Mouse (Mus musculus) adrenal gland, adult 2 months (tissue): Measurements from ENCODE around the gene Banf1. TPM values are rescaled to one million over a fixed set of nuclear protein-coding genes. Genes with fewer than 3 reads are reported as not detected.
"Not testable (repeated sequence)": the region's sequence is repeated elsewhere in the genome, so short reads cannot be mapped to it uniquely, and the experiment has no call there.

Experiments
- DNase-seq: peaks from one replicate; pipeline ENCODE4 v3.0.0; 2021
- polyA plus RNA-seq: library from polyadenylated mRNA; depleted of rRNA; stranded (reverse); fragments of >200 nt; gene quantifications from 2 replicates; pipeline ENCODE4 v1.2.3, GENCODE M21; 2012
- total RNA-seq, 2 experiments: library from RNA; stranded (reverse); gene quantifications; 2 replicates each; pipeline ENCODE4 v1.2.3; 2021

The Banf1 gene
- total and polyA plus RNA-seq, 3 experiments: 110 to 155 (median 138) TPM

DNA sequence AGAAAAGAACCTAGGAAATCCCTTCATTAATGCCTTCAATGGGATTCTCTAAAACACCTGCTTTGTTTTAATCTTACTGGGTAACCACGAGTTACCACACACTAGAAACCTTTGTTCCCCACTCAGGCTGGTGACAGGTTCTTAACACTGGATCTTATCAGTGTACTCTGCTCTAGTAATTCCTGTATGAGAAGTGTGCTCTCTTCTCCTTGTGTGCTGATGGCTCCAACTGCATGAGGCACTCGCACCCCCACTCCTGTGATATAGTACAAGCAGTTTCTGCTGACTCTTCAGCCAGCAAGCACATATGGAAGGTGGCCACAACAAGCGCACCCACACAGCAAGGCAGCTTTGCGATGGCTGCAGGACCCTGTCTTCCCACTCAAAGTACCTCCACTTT is 7.2 kb upstream of the Banf1 start:
- no peak for DNase-seq

DNA sequence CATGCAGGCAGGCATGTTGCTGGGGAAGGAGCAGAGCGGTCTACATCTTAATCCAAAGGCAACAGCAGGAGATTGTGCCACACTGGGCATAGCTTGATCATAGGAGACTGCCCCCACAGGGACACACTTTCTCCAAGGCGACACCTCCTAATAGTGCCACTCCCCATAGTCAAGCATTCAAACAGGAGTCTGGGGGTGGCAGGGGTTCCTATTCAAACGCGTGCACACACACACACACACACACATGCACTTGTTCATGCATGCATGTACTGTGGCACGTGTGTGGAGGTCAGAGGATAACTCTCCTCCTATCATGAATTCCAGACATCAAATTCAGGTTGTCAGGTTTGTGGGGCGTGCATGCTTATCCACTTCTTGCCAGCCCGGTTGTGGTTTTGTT is 5.8 kb upstream of the Banf1 start:
- no peak for DNase-seq

DNA sequence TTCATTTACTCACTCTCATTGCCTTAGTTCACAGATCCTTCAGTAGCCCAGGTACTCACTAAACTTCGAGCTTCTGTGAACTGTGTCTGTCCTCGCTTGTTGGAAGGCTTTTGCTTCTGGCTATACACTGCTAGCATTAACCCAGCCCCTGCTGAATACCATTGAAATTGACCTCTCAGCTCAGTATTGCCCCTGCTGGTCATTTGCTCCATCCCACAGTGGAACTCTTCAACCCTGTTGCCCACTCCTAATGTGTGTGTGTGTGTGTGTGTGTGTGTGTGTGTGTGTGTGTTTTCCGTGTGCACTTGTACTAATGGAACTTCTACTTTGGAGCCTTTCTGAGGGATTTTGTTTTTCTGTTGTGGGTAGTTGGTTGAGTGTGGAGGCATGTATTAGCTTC is 4.0 kb upstream of the Banf1 start:
- DNase-seq: no peak

DNA sequence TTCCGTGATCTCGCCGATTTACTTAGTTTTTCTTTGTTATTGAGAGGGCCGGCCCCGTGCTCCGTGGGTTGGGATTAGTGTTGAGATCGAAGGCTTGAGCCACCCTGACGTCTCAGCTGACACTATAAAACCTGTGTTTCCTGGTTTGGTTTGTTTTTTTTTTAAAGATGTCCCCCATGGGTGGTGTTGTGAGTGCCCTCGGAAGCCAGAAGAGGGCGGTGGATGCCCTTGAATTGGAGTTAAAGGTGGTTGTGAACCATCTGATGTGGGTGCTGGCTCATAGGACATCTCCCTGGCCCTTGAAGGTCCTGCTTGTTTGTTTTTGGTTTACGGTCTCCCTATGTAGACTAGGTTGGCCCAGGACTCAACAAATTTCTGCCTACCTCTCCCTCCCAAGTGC is 487 bp upstream of the Banf1 start:
- DNase-seq: no peak

DNA sequence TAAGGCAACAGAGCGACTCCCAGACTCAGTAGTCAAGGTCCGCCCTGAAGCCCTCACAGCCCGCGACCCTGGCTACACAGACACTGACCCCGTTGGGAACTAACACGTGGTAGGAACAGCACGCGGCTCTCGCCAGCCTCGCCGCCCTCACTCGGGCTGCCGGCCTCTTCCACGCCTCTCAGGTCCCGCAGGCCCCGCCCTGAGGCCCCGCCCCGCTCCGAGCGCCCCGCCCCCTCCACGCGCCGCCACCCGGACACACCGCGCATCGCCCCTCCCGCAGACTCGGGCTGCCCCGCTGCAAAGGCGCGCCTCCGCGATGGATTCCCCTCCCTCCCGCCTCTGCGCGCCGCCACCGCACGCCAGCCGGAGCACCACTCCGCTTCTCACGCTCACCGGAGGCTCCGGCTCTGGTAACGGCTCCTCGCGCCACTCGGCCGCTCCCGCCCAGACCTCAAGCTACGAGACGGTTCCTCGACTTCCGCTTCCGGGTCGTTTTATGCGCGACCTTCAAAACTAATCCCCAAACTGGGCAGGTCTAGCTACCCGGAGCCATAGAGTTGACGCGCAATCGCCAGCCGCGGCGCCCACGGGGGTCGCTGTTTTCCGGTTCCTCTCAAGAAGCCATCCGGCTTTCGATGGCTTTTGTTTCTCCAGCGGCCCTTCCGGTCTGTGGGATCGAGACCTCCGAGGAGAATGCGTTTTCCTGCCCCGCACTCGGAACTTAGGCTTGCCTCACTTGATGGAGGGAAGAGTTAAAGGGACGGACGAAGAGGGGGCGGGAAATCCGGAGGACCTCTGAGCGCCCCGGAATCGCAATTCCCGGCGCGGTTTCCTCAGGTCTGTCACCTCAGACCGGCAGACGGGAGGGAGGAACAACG is 554 bp downstream of the Banf1 start, which contains the start of gene Eif1ad:
TSS of gene Eif1ad (plus strand) at position 567 of the 878 bp plus-strand sequence.
- peak; percentile 96 for DNase-seq

DNA sequence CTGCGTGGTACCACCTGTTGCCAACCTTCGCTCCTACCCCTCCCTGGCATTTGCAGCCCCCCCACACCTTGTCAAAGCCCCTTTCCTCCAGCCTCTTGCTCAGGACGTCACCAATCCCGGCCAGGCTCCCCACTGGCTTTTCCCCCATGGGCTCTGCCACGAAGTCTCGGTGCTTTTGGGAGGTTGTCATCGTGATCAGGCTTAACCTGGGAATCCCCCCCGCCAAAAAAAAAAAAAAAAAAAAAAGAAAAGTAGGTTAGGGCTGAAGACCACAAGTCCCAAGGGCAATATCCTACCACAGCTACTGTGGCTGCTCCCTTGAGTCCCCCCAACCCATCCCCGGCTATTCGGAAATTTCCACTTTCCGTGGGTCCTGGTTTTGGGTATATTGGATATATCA is 1.2 kb downstream of the Banf1 start:
- DNase-seq: no peak

DNA sequence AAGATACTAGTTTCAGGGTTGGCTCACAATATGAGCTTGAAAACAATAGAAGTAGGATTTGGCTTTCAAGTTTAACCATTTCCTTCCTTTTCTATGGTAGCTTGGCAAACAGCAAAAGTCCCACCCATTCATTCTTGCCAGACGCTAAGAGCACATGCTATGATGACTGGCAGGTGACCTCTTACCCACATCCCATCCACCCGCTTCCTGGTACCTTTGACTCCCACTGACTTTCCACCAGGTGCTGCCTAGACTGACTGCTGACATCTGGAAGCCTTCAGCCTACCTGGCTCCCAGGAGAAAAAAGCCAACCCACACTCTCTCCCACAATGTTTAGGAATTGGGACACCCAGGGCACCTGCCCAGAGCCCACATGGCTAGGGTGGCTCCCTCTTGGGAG is 2.8 kb downstream of the Banf1 start:
- peak; percentile 9 for DNase-seq

DNA sequence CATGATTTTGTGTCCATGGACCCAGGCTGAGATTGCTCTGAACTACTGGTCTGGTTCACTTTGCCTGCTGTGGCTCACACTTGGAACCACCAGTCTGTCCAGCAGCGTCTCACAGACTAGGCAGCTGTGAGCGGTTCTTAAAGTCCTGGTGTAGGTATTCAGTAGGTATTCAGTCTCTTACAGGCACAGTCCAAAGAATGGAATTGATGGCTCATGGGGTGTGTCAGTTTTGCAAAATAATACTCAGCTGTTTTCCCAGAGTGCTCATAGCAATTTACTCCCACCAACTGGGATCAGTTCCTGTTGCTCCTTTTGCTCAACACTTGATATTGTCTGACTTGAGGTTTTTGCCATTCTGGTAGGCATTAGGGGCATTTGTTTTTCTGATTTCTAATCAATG is 4.8 kb downstream of the Banf1 start:
- no peak for DNase-seq

DNA sequence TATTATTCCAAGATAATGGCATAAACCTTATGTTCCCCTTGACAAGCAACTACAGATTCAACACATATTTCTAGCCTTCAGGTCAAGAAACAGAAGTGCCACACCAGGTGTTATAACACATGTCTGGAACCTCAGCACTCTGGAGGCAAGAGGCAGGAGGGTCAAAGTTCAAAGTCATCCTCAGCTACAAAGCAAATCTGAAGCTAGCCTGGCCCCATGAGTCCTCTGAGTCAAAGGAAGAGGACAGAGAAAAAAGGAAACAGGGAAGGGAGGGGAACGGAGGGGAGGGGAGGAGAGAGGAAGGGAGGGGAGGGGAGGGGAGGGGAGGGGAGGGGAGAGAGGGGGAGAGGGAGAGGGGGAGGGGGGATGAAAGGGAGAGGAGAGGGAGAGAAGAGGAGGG is 10.9 kb downstream of the Banf1 start:
- no peak for DNase-seq

DNA sequence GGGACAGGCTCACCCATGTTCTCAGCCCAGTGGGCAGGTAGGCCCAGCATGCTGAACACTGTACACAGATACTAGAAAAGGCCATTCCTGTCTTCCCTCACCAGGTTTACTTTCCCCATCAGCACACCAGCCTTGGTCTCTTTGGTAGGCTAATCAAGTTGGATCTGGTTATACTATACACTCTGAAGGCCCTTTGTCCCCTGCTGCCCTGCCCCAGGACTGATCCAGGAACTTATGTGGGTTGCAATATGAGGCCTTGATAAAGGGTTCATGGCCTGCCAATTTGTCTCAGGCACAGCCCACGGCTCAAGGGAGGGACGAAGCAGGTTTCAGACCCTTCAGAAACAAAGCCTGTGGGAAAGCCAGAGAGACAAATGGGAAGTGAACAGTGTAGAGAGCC is 13.4 kb downstream of the Banf1 start:
- DNase-seq: no peak

DNA sequence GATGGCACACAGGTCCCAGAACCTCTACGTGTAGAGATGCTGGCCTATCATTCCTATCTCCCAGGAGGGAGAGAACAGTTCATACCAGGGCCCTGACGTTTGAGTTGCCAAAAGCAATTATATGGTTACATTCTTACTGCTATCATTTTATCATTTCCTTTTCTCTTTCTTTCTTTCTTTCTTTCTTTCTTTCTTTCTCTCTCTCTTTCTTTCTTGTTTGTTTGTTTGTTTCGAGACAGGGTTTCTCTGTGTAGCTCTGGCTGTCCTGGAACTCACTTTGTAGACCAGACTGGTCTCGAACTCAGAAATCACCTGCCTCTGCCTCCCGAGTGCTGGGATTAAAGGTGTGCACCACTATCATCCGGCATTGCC is 17.5 kb downstream of the Banf1 start, which contains the start of gene Cst6:
TSS of gene Cst6 (minus strand) at position 73 of the 372 bp plus-strand sequence.
- DNase-seq: not testable (repeated sequence)

DNA sequence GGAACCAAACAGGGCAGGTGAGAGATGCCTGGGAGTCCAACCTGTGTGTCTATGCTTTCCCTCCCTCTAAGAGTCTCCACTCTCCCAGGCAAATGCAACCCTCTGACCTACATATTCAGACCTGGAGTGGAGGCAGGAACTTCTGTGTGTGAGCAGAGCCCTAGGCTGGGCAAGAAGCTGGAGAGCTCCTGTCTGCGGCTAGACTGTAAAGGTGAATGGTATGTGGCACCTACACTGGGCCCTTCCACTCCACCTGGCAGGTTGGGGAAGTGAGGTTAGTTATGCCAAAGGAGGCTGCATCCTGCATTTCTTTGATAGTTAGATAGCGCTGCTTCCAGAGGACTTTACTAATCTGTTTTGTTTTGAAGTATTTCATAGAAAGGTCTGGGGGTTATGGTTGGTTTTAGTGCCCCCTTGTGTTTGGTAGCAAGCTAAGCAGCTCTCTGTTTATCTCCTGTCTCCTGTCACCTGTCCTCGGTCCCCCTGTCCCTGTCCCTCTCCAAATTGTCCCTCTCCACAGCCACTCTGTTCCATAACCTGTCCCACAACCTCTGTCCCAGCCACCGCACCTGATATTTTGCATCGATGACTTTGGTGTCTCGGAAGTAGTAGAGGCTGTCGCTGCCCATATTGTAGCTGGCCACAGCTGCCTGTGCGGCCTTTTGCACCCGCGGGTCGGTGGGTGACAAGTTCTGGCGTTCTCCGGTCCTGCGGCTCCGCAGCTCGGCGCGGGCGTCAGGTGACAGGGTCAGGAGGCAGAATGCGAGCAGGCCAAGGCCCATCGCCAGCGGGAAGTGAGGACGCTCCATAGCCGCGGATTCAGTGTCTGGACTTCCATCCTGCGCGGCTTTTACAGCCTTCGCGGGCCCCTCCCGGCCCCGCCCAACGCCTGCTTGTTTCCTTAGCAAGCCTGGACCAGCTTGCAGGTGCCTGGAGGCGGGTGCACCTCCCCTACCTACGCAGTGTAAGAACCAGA is 18.2 kb downstream of the Banf1 start:
- peak; percentile 38 for DNase-seq

DNA sequence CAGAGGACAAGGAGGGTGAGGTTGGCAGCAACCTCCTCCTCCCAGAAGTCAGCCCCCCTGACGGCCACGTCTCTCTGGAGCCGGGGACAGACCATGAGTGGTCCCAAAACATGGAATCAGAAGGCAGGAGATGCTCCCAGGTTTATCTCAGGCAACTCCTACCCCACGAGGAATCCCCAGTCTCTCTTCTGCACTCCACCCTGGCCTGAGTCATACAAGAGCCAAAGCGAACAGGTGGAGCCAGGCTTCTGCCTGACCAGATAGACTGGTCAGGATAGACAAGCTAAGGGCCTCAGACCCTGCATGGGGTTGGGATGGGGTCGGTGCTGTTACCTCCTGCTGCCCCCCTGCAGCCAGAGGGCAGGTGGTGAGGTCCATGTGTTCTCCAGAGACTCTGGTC is 18.9 kb downstream of the Banf1 start:
- no peak for DNase-seq

DNA sequence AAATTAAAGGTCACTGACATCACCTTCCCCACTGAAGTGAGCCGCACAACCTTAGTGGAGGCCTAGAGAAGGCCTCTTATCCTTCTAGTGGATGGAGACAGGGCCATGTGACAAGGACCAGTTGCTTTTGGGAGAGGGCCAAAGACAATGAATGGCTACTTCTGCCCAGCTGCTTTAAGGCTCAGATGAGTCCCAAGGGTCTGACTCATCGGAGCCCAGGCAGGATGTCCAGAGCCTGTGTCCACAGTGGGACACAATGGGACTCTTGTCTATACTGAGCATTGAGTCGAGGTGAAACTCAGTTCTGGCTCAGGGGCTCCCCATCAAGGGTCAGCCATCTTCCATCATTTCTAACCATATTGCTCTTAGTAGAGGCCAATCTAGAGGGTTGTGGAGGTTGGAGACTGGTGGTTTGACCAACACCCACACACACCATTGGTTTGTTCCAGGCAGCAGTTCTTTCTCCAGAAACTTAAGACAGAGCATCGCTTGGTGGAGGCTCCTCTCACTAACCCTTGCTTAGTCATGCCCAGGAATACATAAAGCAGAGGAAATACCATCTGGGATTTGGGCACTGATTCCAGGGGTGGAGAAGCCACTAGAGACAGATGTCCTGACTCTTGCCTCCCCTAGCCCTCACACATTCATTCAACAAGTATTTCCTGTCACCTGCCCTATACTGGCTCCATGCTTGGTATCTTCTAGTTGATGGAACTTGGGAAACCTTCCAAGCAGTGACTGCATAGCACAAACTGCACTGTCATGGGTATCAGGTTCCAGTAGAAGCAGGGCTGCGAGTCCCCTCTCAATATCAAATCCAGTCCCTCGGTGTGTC is 21.5 kb downstream of the Banf1 start:
- DNase-seq: peak; percentile 10

DNA sequence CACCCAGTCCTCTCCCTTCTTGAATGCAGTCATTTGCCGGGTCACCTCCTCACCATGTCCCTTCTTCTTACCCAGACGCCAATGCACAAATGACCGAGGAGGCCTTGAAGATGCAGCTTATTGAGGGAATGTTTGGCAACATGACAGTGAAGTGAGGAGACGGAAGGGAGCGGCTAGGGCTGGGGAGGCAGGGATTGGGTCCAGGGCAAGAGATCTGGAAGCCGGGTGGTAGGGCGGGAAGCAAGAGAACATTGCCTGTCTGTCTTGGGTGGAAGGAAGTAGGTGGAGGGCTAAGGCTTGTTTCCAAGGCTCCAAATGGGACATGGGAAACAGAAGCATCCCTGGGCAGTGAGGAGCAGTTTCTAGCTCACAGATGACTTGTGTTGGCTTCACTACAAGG is 25.6 kb downstream of the Banf1 start:
- no peak for DNase-seq

DNA sequence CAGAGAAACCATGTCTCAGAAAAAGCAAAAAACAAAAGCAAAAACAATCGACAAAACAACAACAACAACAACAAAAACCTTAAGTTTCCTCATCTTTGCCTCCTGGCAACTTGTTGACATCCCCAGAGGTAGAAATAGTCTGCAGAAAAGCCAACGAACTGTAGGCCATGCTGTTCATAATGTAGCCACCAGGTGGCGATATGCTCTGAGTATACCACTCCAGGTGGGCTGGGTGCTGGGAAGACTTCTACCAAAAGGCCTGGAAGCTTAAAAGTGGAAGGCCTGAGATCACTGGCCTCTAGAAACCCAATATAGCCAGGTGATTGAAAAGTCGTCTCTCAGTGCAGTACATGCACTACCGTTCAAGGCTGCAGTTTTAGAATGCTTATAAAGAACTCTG is 29.0 kb downstream of the Banf1 start:
- DNase-seq: peak; percentile 70

DNA sequence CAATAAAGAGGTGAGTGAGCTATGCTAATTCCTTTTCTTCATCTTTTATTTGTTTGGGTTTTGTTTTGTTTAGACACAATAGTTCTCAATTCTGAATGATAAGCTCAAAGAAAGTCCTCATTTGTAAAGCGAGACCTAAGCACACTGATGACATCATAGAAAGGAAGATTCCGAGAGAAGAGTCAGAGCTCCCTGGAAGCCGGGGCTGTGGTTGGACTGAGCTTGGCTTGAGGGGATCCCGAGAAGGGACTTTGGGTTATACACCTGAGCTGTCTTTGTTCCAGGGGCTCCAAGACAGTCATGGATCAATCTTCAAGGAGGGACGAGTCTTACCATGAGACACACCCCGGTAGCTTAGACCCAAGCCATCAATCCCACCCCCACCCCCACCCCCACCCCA is 31.5 kb downstream of the Banf1 start, which contains the start of gene Catsper1:
TSS of gene Catsper1 (plus strand) at position 301 of the 400 bp plus-strand sequence.
- no peak for DNase-seq

DNA sequence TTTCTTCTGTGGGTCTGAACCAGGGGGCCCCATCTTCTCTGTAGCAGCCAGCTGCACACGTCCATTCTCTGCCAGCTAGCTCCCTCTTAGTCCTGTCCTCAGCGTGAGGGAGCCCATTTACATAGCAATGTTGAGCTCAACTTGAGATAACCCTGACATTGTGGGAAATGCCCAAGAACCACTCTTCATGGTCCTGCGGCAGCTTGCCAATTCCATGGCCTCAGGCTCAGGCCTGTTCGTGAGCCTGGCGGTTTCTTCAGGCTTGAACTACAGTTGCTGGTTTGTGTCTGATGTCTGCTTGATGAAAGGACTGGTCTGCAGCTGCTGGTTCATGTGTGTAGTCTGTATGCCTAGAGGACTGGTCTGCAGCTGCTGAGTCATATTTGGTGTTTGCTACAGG is 32.2 kb downstream of the Banf1 start:
- no peak for DNase-seq

DNA sequence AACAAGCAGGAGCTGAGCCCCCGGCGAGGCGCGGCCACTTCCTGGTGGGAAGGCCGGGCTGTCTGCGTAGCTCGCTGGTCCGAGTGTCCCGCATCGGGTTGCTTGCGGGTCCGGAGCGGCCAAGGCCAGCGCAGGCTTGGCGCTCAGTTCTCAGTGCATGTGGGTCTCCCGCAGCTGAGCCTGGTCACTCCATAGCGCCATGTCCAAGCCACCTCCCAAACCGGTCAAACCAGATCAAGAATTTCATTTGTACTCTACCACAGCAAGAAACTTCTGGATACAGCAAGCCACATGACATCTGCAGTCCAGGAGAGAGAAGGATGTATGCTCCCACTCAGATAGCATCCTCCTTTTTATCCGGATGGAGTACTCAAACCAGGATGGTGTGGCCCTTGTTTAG is 39.0 kb downstream of the Banf1 start:
- DNase-seq: no peak

DNA sequence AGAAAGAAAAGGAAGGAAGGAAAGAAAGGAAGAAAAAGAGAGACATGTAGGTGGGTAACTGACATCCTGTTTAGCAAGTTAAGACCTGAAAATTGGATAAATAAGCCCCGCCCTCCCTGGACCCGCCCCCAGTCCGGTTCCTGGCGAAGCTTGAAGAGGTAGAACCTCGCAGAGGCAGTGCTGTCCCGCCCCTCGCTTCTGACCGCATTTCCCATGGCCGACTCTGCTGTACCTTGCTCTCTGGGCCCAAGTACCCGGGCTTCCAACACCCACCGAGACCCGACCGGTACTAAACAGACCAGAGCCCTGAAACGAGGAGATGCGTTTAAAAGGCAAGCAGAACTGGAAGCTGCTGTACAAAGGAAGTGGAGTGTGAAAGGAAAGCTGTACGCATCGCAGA is 43.2 kb downstream of the Banf1 start:
- no peak for DNase-seq
